Mouse (Mus musculus) midbrain, embryonic 15.5 days (tissue): ENCODE results near the gene Ghr. TPM values are rescaled to one million over a fixed set of nuclear protein-coding genes. Genes with fewer than 3 reads are reported as not detected.

Experiments
- ATAC-seq: fragments of 200-750 bp; cut with Nextera tagmentation; replicated peaks from 2 replicates; pipeline ENCODE4 v1.8.0; 2017; ENCODE audit warnings: moderate TSS enrichment
- H3K27ac ChIP-seq: fragments of 300-500 bp; sonication (generic); 2 replicates; pipeline ENCODE4 v1.5.1; 2015; ENCODE audit warnings: mild to moderate bottlenecking, inconsistent platforms
- H3K27me3 ChIP-seq: fragments of 300-500 bp; sonication (generic); replicated peaks from 2 replicates; pipeline ENCODE4 v1.6.1; 2015; ENCODE audit warnings: inconsistent platforms
- H3K36me3 ChIP-seq: fragments of 300-500 bp; sonication (generic); replicated peaks from 2 replicates; pipeline ENCODE4 v1.6.1; 2015; ENCODE audit warnings: inconsistent platforms
- H3K4me1 ChIP-seq: fragments of 300-500 bp; sonication (generic); 2 replicates; pipeline ENCODE4 v1.6.1; 2015; ENCODE audit warnings: inconsistent platforms
- H3K4me2 ChIP-seq: fragments of 300-500 bp; sonication (generic); 2 replicates; pipeline ENCODE4 v1.6.1; 2015; ENCODE audit warnings: inconsistent platforms, mild to moderate bottlenecking, moderate library complexity
- H3K4me3 ChIP-seq: fragments of 300-500 bp; sonication (generic); 2 replicates; pipeline ENCODE4 v1.5.1; 2015; ENCODE audit warnings: mild to moderate bottlenecking, inconsistent platforms
- H3K9ac ChIP-seq: fragments of 300-500 bp; sonication (generic); 2 replicates; pipeline ENCODE4 v1.6.1; 2015; ENCODE audit warnings: mild to moderate bottlenecking, inconsistent platforms
- H3K9me3 ChIP-seq: fragments of 300-500 bp; sonication (generic); 2 replicates; pipeline ENCODE4 v1.6.1; 2016; ENCODE audit warnings: inconsistent platforms
- WGBS: fragments of 180-500 bp; shearing (Covaris S2); methylation state at CpG from one replicate; pipeline ENCODE4 v1.1.7; 2015; ENCODE audit warnings: mixed read lengths; 5-methylcytosine and 5-hydroxymethylcytosine counted together
- polyA plus RNA-seq: library from polyadenylated mRNA; unstranded; fragments of >200 nt; fragmentation: Nextera tagmentation; extraction: Ambion mirVana; gene quantifications from 2 replicates; pipeline ENCODE4 v1.2.1, GENCODE M21; 2015

Gene Ghr
- polyA plus RNA-seq, result 7.2 and 7.9 TPM in 2 replicates

DNA sequence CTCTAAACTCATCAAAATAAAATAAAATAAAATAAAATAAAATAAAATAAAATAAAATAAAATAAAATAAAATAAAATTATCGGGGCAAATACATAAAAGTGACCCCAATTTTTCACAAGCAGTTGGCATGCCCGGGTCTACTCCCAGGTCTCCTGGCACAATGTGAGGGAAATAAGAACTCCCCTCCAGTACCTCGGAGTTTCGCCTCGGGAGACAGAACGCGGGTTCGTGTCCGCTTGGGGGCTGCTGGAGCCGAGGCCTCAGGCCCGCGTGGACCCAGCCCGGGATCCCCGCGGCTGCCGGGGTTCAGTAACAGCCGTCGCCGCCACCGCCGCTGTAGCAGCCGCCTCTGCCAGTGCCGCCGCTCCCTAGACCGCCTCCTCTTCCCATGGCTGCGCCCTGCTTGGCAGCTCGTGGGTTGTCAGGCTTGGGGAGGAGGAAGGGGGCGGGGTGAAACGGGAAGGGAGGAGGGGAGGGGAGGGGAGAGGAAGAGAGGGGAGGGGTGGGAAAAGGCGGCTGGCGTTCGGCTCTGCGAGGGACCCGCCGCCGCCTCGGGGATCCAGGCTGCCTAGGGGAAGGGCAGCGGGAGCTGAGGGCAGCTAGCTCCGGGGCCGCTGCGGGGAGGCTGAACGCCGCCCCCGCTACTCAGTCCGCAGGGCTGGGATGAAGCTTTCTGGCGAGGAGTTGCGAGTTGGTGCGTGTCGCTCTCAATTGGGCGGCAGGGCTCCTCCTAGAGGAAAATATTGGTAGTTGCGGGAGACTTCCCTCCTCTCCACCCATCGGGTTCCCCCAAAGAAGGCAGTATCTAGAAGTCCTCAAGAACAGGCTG is at the start of gene Ghr:
Gene Ghr, minus strand, starts transcription at position 686 of the 830 bp plus-strand sequence.
- under 1% methylated on average over 51 of the region's 52 CpGs for WGBS
- Histone ChIP-seq H3K9ac (peak within 1 kb of the TSS; percentile 67), H3K36me3 (no peaks in the 10 kb centered on the region), H3K27ac (peak within 1 kb of the TSS; percentile 87), H3K9me3 (no peaks in the 10 kb centered on the region), H3K4me3 (peak within 1 kb of the TSS; percentile 65), H3K4me2 (peak within 1 kb of the TSS; percentile 68), H3K27me3 (no peaks in the 10 kb centered on the region), H3K4me1 (0 out of 2 replicates have a peak, but pooled peaks cover 6% of the 10 kb centered on the region)
- peak; percentile 97 for ATAC-seq

DNA sequence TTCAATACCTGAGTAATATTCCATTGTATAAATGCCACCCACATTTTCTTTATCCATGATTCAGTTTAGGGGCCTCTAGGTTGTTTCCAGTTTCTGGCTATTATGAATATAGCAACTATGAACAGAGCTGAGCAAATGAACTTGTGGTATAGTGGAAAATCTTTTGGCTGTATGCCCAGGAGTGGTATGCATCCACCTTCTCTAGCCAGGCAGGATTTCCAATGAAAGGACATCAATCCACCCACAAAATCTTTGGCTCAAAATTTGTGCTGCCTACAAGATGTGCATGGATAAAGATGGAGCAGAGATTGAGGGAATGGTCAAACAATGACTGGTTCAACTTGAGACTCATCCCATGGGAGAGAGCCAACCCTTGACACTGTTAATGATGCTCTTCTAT is 39.5 kb upstream of the Ghr start:
- Histone ChIP-seq H3K27ac (no peak overlapping the region), H3K4me1 (no peaks in the 10 kb centered on the region), H3K4me2 (no peak overlapping the region), H3K9ac (no peak overlapping the region), H3K36me3 (no peaks in the 10 kb centered on the region), H3K4me3 (no peak overlapping the region), H3K27me3 (no peaks in the 10 kb centered on the region), H3K9me3 (no peaks in the 10 kb centered on the region)
- no peak for ATAC-seq

DNA sequence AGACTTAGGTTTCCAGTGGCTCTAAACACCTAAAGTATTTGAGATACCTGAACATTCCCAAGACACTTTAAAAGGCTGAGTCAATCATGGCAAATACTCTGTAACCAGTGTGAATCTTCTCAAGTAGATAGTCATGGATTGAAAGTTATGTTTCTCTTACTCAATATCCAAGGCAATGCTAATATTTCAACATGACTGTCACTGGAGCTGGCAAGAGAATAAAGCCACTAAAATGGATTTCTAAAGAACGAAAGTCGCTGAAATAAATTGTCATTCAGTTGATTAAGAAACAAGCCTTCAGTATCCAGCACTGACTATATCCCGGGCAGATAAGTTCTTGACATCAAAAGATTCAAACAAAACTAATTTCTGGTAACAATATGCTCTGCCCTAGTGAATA is 37.1 kb upstream of the Ghr start:
- WGBS, result 92% methylated on average over 3 of the region's 3 CpGs
- no peaks in the 10 kb centered on the region for H3K27me3 ChIP-seq
- no peak overlapping the region for H3K4me3 ChIP-seq
- H3K36me3 ChIP-seq, result no peaks in the 10 kb centered on the region
- no peak overlapping the region for H3K9ac ChIP-seq
- no peak for ATAC-seq
- H3K4me2 ChIP-seq, result no peak overlapping the region
- no peaks in the 10 kb centered on the region for H3K4me1 ChIP-seq
- no peaks in the 10 kb centered on the region for H3K9me3 ChIP-seq
- no peak overlapping the region for H3K27ac ChIP-seq

DNA sequence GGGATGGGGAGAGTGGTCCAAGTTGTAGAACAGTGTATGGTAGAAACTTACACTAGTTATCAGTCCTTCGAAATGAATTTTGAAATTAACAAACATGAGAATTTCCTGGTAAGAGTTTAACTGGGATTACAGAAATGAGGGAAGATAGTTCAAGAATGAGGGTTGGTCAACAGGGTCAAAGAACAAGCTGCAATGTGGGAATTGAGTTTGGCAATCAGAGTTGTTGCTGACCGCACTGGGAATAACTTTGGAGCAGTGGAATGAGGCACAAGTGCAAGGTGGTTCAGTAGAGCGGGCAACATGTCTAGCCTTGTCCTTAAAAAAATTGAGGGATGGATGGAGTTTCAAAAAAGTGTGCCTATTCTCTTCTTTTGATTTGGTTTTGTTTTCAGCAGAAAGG is 35.0 kb upstream of the Ghr start:
- Histone ChIP-seq H3K27me3 (no peaks in the 10 kb centered on the region), H3K4me2 (no peak overlapping the region), H3K36me3 (no peaks in the 10 kb centered on the region), H3K4me1 (no peaks in the 10 kb centered on the region), H3K4me3 (no peak overlapping the region), H3K9me3 (no peaks in the 10 kb centered on the region), H3K27ac (no peak overlapping the region), H3K9ac (no peak overlapping the region)
- WGBS, result 95% methylated on average over 3 of the region's 3 CpGs
- ATAC-seq, result no peak

DNA sequence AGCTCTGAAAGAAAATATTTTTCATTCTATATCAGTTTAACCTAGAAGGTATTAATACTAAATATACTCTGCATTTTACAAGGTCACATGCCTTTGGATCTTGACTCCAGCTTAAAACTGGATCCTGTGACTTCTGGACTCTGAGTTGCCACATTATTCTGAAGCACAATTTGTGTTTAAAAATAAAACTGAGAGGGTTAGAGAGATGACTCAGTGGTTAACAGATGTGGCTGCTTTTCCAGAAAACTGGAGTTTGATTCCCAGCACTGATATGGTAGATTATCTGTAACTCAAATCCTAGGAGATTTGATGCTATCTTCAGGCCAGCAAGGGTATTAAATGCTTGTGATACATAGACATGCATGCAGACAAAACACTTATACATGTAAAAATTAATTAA is 28.7 kb upstream of the Ghr start:
- Histone ChIP-seq H3K27ac (no peak overlapping the region), H3K9me3 (no peaks in the 10 kb centered on the region), H3K9ac (no peak overlapping the region), H3K36me3 (no peaks in the 10 kb centered on the region), H3K4me3 (no peak overlapping the region), H3K4me1 (no peaks in the 10 kb centered on the region), H3K4me2 (no peak overlapping the region), H3K27me3 (no peaks in the 10 kb centered on the region)
- ATAC-seq, result no peak

DNA sequence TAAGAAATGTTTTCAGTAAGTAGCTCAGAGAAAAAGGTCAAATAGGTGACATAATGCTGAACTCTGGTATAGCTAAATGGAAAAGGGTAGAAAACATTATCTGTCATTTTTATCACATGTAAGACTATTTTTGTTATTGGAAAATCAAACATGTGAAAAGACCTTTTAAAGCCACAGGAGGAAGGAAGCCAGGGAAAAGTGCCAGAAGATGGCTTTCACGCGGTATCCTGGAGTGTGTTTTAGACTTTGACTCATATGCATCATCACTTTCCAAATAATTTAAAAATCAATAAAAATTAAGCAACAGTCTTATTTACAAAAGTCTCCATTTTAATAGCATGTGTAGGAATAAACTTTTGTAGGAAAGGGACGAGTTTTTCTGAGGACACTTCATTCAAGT is 24.7 kb upstream of the Ghr start:
- Histone ChIP-seq H3K4me1 (no peaks in the 10 kb centered on the region), H3K4me2 (no peak overlapping the region), H3K4me3 (no peak overlapping the region), H3K27ac (no peak overlapping the region), H3K9me3 (no peaks in the 10 kb centered on the region), H3K36me3 (no peaks in the 10 kb centered on the region), H3K9ac (no peak overlapping the region), H3K27me3 (no peaks in the 10 kb centered on the region)
- WGBS, result 82% methylated on average over 3 of the region's 3 CpGs
- ATAC-seq, result no peak

DNA sequence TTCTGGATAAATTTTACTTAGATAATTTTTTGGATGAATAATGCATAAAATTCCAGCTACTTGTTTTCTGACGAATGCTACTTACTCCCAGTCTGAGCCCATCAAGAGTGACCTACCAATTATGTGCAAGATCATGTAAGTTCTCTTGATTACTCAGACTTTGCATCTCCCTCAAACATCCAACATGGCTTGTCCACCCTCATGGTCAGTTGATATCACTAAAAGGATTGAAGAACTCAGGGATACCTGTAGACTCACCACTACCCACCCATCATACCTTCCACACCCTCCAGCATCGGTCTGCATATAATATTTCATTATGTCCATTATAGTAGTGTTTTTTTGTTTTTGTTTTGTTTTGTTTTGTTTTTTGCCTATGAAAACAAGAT is 18.8 kb upstream of the Ghr start:
- no peaks in the 10 kb centered on the region for H3K36me3 ChIP-seq
- no peak overlapping the region for H3K4me3 ChIP-seq
- H3K27me3 ChIP-seq, result no peaks in the 10 kb centered on the region
- no peaks in the 10 kb centered on the region for H3K9me3 ChIP-seq
- no peak overlapping the region for H3K27ac ChIP-seq
- 90% methylated on average over 2 of the region's 2 CpGs for WGBS
- H3K9ac ChIP-seq, result no peak overlapping the region
- H3K4me1 ChIP-seq, result no peaks in the 10 kb centered on the region
- no peak for ATAC-seq
- no peak overlapping the region for H3K4me2 ChIP-seq

DNA sequence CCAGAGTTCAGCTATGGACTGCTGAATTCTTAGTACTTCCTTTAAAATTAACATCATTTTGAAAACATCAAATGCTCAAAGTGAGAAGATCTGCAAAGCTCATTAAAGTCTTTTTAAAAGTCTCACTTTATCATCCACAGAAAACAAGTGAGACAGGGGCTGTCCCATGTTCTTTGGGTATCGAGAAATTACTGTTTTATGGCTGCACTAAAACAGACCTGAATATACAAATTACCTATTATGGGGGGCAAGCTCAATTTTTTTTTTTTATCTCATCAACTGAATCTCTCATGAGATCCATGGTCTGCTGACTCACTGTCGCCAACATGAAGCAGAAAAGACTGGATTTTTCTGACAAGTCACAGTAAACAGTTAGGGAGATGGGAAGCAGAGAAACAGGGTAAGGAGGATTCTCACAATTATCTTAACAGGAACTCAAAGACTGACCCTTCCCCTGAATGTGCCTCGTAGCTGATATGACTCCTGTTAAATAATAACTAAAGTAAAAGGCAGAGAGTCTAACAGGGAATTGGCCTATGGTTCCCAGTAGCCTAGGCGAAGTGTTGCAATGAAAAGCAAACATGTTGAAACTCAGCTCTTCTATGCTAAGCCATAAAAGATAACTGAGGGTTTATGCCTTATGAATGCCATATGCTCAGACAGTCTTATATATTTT is 18.3 kb upstream of the Ghr start:
- H3K4me2 ChIP-seq, result no peak overlapping the region
- no peak overlapping the region for H3K9ac ChIP-seq
- H3K36me3 ChIP-seq, result no peaks in the 10 kb centered on the region
- WGBS, result 84% methylated on average over 4 of the region's 4 CpGs
- H3K27me3 ChIP-seq, result no peaks in the 10 kb centered on the region
- ATAC-seq, result no peak
- no peaks in the 10 kb centered on the region for H3K9me3 ChIP-seq
- H3K4me3 ChIP-seq, result no peak overlapping the region
- no peaks in the 10 kb centered on the region for H3K4me1 ChIP-seq
- no peak overlapping the region for H3K27ac ChIP-seq

DNA sequence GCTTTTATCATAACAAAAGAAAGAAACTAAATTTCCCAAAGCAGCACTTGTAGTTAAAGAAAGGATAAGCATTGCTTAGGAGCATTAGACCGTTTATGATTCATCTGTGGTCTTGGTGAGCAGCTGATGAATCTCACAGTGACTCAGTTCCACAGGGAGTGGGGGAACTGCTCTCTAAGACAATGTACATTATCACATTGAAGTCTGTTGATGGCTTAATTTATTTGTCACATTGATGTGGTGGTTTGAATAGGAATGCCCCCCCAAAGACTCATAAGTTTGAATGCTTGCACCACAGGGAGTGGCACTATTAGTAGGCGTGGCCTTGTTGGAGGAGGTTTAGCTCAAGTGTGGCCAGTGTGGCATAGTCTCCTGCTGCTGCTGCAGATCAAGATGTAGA is 4.6 kb upstream of the Ghr start:
- no peaks in the 10 kb centered on the region for H3K36me3 ChIP-seq
- H3K4me2 ChIP-seq, result no peak overlapping the region
- H3K27me3 ChIP-seq, result no peaks in the 10 kb centered on the region
- no peak overlapping the region for H3K27ac ChIP-seq
- ATAC-seq, result no peak
- no peak overlapping the region for H3K9ac ChIP-seq
- 55% methylated on average over 2 of the region's 2 CpGs for WGBS
- no peaks in the 10 kb centered on the region for H3K4me1 ChIP-seq
- H3K9me3 ChIP-seq, result no peaks in the 10 kb centered on the region
- no peak overlapping the region for H3K4me3 ChIP-seq

DNA sequence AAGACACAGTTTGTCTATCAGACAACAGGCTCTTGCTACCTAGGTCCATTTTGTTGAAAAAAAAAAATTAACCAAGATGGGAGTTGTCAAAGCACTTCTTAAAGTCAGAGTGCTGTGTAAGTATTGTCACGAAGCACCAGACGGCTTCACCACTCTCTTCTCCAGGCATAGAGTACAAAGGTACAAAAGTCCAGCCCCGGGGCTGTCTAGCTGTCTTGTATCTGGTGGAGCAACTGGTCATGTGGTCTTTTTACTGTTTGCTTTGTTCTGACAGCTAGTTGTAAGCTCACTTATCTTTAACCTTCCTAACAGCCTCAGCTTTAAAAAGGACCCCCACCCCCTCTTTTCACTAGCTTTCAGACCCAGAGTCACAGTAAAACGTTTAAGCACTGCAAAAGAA is 1.1 kb upstream of the Ghr start:
- Histone ChIP-seq H3K27ac (no peak overlapping the region), H3K9me3 (no peaks in the 10 kb centered on the region), H3K4me2 (no peak overlapping the region), H3K27me3 (no peaks in the 10 kb centered on the region), H3K36me3 (no peaks in the 10 kb centered on the region), H3K9ac (no peak overlapping the region), H3K4me1 (0 out of 2 replicates have a peak, but pooled peaks cover 6% of the 10 kb centered on the region), H3K4me3 (no peak overlapping the region)
- 70% methylated on average over 4 of the region's 4 CpGs for WGBS
- no peak for ATAC-seq

DNA sequence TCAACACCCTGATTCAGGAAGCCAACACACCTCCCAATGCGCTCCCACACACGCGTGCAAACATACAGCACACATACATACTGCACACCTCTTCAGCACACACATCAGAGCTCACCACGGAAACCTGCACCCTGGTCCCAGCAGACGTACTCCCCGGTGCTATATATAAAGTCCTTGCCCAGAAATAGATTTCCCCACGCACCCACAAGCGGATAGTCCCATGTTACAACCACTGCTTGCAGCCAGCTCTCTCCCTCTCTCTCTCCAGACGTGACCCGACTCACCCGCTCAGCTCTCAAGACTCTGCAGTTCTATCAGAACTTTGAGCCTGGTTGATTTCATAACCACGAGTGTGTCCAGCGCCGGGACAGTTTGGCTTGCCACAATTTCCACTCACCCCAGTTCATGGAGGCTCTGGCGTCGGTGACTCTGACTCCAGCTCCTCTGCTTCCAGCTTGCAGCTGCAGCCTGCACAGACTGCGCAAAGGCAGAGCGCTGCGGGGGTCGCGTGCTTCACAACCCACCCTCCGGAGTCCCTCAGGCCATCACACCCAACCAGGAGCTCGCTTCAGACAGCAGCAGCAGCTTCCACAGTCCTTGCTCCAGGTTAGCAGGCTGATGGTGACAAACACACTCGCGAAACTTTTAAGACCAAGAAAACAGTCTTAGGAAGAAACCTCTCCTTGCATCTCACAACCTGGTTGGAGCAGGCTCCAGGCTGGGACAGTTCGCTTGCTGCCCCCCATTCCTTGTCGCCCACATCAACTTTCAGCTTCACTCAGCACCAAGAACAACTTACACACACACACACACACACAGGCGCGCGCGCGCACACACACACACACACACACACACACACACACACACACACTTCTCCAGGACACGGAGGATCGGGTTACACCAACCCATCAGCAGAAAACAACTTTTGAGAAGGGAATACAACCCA is 1.2 kb downstream of the Ghr start:
- Histone ChIP-seq H3K9me3 (no peaks in the 10 kb centered on the region), H3K27me3 (no peaks in the 10 kb centered on the region), H3K36me3 (no peaks in the 10 kb centered on the region), H3K4me2 (peak overlapping the region; percentile 68), H3K9ac (peak overlapping the region; percentile 0), H3K27ac (no peak overlapping the region), H3K4me1 (0 out of 2 replicates have a peak, but pooled peaks cover 6% of the 10 kb centered on the region), H3K4me3 (peak overlapping the region; percentile 65)
- ATAC-seq, result peak; percentile 61
- 9% methylated on average over 34 of the region's 34 CpGs for WGBS

DNA sequence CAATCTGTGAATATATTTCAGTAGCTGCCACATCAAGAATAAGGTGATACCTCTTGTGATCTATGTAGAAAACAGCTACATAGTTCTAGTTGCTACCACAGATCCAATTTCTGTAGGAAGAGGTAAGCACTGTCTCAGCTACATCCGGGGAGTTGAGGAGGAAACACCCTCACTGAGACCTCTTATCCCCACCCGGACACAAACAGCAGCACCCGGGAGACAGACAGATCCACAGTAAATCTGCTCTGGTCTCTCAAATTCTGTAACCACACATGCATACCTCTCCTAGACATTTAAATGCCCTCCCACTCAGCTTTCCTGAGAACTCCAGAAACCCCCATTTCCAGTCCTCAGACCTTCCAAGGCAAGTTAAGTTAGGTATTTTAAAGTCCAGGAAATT is 2.0 kb downstream of the Ghr start:
- Histone ChIP-seq H3K9me3 (no peaks in the 10 kb centered on the region), H3K4me3 (0 out of 2 replicates have a peak overlapping the region, but pooled peaks have one; percentile 65), H3K27ac (no peak overlapping the region), H3K27me3 (no peaks in the 10 kb centered on the region), H3K4me2 (peak overlapping the region; percentile 68), H3K4me1 (0 out of 2 replicates have a peak, but pooled peaks cover 6% of the 10 kb centered on the region), H3K36me3 (no peaks in the 10 kb centered on the region), H3K9ac (no peak overlapping the region)
- ATAC-seq, result no peak
- WGBS, result 40% methylated on average over 3 of the region's 3 CpGs
